Mouse (Mus musculus) liver, adult 2 months (tissue): ENCODE results near the gene Zfp219. TPM values are rescaled to one million over a fixed set of nuclear protein-coding genes. Genes with fewer than 3 reads are reported as not detected.
"Not testable (repeated sequence)": the region's sequence is repeated elsewhere in the genome, so short reads cannot be mapped to it uniquely, and the experiment has no call there.

Experiments used
- DNase-seq: peaks from one replicate; pipeline ENCODE4 v3.0.0-alpha.2; 2011; ENCODE audit warnings: low read depth, low spot score; ENCODE audit errors: extremely low read depth
- H3K27ac ChIP-seq: fragments of 200-500 bp; replicated peaks from 2 replicates; pipeline ENCODE4 v1.5.1; 2012; ENCODE audit warnings: low read depth, mild to moderate bottlenecking, control low read depth, inconsistent platforms, low read length; ENCODE audit not compliant: insufficient read depth
- H3K27me3 ChIP-seq: fragments of 200-500 bp; 2 replicates; pipeline ENCODE4 v1.6.1; 2012; ENCODE audit warnings: mild to moderate bottlenecking, moderate library complexity, low read length, inconsistent platforms; ENCODE audit not compliant: control insufficient read depth, insufficient read depth
- H3K36me3 ChIP-seq: fragments of 200-500 bp; 2 replicates; pipeline ENCODE4 v1.6.1; 2012; ENCODE audit warnings: low read length, inconsistent platforms; ENCODE audit not compliant: control insufficient read depth, insufficient read depth
- H3K4me1 ChIP-seq: fragments of 200-500 bp; 2 replicates; pipeline ENCODE4 v1.6.1; 2011; ENCODE audit warnings: low read length; ENCODE audit not compliant: control insufficient read depth, insufficient read depth
- H3K4me3 ChIP-seq: fragments of 200-500 bp; 2 replicates; pipeline ENCODE4 v1.5.1; 2011; ENCODE audit warnings: low read depth, mild to moderate bottlenecking, control low read depth, low read length, moderate library complexity; ENCODE audit not compliant: insufficient read depth
- H3K79me2 ChIP-seq: fragments of 200-500 bp; 2 replicates; pipeline ENCODE4 v1.6.1; 2012; ENCODE audit warnings: inconsistent platforms, mild to moderate bottlenecking, low read length, moderate library complexity; ENCODE audit not compliant: control insufficient read depth, insufficient read depth
- H3K9ac ChIP-seq: fragments of 200-500 bp; 2 replicates; pipeline ENCODE4 v1.6.1; 2012; ENCODE audit warnings: low read depth, mild to moderate bottlenecking, control low read depth, inconsistent platforms, low read length
- CTCF ChIP-seq: fragments of 200-500 bp; IDR thresholded peaks from 2 replicates; pipeline ENCODE4 v1.5.1; 2011; ENCODE audit warnings: low read depth, low read length, control low read depth
- POLR2A ChIP-seq: fragments of 200-500 bp; IDR thresholded peaks from 2 replicates; pipeline ENCODE4 v1.6.1; 2011; ENCODE audit warnings: low read length, control low read depth; ENCODE audit not compliant: insufficient read depth; ENCODE audit errors: extremely low read depth
- WGBS: fragments of 180-500 bp; shearing (Covaris S2); methylation state at CpG from one replicate; pipeline ENCODE4 v1.1.7; 2018; 5-methylcytosine and 5-hydroxymethylcytosine counted together
- polyA plus RNA-seq: library from polyadenylated mRNA; depleted of rRNA; stranded (reverse); fragments of >200 nt; gene quantifications from 2 replicates; pipeline ENCODE4 v1.2.3, GENCODE M21; 2012
- total RNA-seq: library from RNA; depleted of rRNA; stranded (reverse); fragments of >200 nt; gene quantifications from 2 replicates; pipeline ENCODE4 v1.2.3, GENCODE M21; 2014

Gene Zfp219
- total and polyA plus RNA-seq, 2 experiments: 8.9 to 31.4 TPM

GRCm38 (mm10) chr14:52045966-52046565 lies 25.5 kb upstream of the Zfp219 start:
- Histone ChIP-seq H3K27me3 (no peaks in the 10 kb centered on the region), H3K27ac (no peak overlapping the region), H3K4me1 (peaks cover 2% of the 10 kb centered on the region), H3K36me3 (no peaks in the 10 kb centered on the region), H3K79me2 (no peaks in the 10 kb centered on the region), H3K4me3 (no peak overlapping the region), H3K9ac (no peak overlapping the region)
- TF ChIP-seq CTCF (no peak), POLR2A (no peak)
- no peak for DNase-seq
- WGBS: 87% methylated on average over 9 of the region's 9 CpGs

DNA sequence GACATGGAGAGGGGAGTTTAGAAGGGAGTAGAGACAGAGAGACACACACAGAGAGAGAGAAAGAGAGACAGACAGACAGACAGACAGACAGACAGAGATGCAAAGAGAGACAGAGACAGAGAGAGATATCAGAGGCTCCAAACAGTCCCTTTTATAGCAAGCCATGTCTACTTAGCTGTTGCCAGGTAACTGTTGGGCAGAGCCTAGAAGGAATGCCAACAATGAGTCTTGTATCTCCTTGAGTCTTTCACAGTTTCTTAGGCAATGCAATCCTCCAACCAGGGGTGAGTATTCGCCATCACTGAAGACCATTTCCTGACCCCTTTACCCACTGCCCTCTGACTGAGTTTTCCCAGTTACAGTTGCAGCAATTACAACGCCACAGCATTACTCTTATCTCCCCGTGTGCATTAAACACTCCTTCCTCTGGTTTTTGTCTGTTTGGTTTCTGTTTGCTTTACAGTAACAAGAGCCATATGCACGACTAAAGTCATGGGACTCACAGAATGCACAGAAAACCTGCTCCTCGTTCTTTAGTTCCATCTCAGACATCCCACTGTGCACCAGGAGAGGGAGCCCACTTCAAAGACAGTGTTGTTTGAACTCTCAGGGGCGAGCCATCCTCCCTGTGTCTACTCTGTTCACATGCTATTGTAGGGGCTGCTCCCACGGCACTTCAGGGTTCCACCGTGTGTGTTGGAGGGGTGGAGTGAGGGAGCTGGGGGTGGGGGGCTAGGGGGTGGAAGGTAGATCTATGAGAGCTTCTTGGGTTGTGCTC lies 24.6 kb upstream of the Zfp219 start:
- no peaks in the 10 kb centered on the region for H3K79me2 ChIP-seq
- H3K4me3 ChIP-seq: no peak overlapping the region
- no peak for DNase-seq
- no peak overlapping the region for H3K9ac ChIP-seq
- H3K27ac ChIP-seq: no peak overlapping the region
- no peaks in the 10 kb centered on the region for H3K36me3 ChIP-seq
- WGBS: 23% methylated on average over 8 of the region's 8 CpGs
- peaks cover 2% of the 10 kb centered on the region for H3K4me1 ChIP-seq
- no peaks in the 10 kb centered on the region for H3K27me3 ChIP-seq
- TF ChIP-seq CTCF (peak; percentile 12; the same call in 1 of the 2 replicates), POLR2A (no peak)

DNA sequence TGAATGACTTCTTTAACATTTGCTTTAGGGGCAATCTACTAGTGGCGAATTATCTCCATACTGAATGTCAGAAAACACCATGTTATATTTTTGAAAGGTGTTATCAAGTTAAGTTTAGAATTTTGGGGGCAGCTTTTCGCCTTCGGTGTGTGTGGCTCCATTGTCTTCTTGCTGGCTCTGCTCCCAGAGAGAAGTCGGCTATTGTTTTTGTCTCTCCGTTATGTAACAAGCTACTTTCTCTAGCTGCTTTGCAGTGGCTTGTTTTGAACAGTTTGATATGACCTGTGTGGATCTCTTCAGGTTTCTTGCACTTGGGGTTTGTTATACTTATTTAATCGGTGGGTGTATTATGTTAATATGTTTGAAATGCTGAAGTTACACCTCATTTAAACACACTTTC lies 22.9 kb upstream of the Zfp219 start:
- TF ChIP-seq CTCF (no peak), POLR2A (no peak)
- 77% methylated on average over 6 of the region's 6 CpGs for WGBS

DNA sequence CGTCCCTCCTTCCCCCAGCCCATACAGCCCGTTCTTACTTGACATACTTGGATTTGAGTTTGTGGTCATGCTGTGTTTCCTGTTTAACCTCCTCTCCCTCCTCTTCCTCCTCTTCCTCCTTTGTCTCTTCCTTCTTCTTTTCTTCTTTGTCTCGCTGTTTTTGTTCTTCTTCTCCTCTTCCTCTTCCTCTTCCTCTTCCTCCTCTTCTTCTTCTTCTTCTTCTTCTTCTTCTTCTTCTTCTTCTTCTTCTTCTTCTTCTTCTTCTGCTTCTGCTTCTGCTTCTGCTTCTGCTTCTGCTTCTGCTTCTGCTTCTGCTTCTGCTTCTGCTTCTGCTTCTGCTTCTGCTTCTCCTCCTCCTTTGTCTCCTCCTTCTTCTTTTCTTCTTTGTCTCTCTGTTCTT lies 21.8 kb upstream of the Zfp219 start, which contains the start of gene Olfr221:
TSS of gene Olfr221 (minus strand) at position 101 of the 400 bp plus-strand sequence.
- WGBS: 57% methylated on average over 3 of the region's 3 CpGs
- H3K36me3 ChIP-seq: not testable (repeated sequence)

More for the DNA sequence above, 22.9 kb upstream of the Zfp219 start:
- DNase-seq: no peak
- no peaks in the 10 kb centered on the region for H3K27me3 ChIP-seq
- no peak overlapping the region for H3K4me3 ChIP-seq
- H3K36me3 ChIP-seq: no peaks in the 10 kb centered on the region
- no peak overlapping the region for H3K9ac ChIP-seq
- no peaks in the 10 kb centered on the region for H3K79me2 ChIP-seq
- peaks cover 10% of the 10 kb centered on the region for H3K4me1 ChIP-seq
- no peak overlapping the region for H3K27ac ChIP-seq

DNA sequence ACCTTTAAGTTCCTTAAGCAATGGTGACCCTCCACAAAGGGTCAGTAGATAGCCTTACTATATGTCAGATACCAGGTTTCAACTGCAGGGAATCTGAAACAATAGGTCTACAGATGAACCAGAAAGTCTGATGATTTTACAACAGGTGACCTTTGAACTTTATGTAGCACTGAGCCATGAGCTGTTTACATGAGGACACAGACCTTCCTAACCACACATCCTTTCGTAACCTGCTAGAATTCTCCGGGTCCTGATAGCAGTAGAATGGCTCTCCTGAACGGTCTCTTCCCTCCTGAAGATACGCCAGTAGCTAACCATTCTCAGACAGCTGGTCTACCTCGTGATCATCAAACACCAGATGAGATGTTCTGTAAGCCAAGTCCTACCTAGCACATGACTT lies 18.8 kb upstream of the Zfp219 start:
- no peaks in the 10 kb centered on the region for H3K36me3 ChIP-seq
- H3K9ac ChIP-seq: no peak overlapping the region
- no peaks in the 10 kb centered on the region for H3K79me2 ChIP-seq
- WGBS: 28% methylated on average over 5 of the region's 5 CpGs
- H3K4me3 ChIP-seq: no peak overlapping the region
- H3K4me1 ChIP-seq: peaks cover 10% of the 10 kb centered on the region
- TF ChIP-seq POLR2A (no peak), CTCF (no peak)
- H3K27ac ChIP-seq: 0 out of 2 replicates have a peak overlapping the region, but pooled peaks have one; percentile 56
- no peaks in the 10 kb centered on the region for H3K27me3 ChIP-seq
- DNase-seq: peak; percentile 84

More for the DNA sequence above, 21.8 kb upstream of the Zfp219 start, which contains the start of gene Olfr221:
- H3K27ac ChIP-seq, H3K79me2 ChIP-seq, H3K9ac ChIP-seq, H3K4me1 ChIP-seq, DNase-seq, H3K4me3 ChIP-seq, H3K27me3 ChIP-seq: not testable (repeated sequence)

- WGBS: 65% methylated on average over 6 of the region's 6 CpGs
- Histone ChIP-seq H3K79me2 (no peaks in the 10 kb centered on the region), H3K9ac (no peak overlapping the region), H3K36me3 (no peaks in the 10 kb centered on the region), H3K27me3 (no peaks in the 10 kb centered on the region), H3K4me3 (no peak overlapping the region), H3K27ac (no peak overlapping the region), H3K4me1 (peaks cover 10% of the 10 kb centered on the region)
- DNase-seq: no peak
- TF ChIP-seq CTCF: no peak
- TF ChIP-seq POLR2A: no peak
Measured at GRCm38 (mm10) chr14:52035926-52036325, 15.4 kb upstream of the Zfp219 start.
